Mouse (Mus musculus): Measurements from ENCODE around the gene Ggnbp2. TPM values are rescaled to one million over a fixed set of nuclear protein-coding genes. Genes with fewer than 3 reads are reported as not detected.
"Not testable (repeated sequence)": the region's sequence is repeated elsewhere in the genome, so short reads cannot be mapped to it uniquely, and the experiment has no call there.

The Ggnbp2 gene
- polyA plus RNA-seq, 1 experiment from 2014 or later = 71.0 TPM

DNA sequence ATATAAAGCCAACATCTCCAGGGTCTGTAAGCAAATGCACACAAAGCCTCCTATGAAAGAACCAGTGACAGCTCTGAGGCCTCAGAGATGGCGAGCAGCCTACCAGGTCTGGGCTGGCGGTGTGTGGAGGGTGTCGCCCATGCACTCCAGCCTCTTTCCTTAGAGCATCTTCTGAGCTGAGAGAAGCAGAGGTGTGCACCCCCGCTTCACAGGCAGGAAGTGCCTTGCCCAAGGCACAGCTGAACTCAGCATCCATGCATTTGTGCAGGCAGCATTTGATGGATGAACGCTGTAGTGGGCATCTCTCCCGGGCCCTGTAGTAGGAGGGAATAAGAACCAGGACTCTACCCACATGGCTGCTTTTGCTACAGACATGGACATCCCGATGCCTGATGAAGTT is 21.1 kb upstream of the Ggnbp2 start:
- H3K4me3 ChIP-seq = no peak overlapping the region
- WGBS = 90% methylated on average over 7 of the region's 7 CpGs

DNA sequence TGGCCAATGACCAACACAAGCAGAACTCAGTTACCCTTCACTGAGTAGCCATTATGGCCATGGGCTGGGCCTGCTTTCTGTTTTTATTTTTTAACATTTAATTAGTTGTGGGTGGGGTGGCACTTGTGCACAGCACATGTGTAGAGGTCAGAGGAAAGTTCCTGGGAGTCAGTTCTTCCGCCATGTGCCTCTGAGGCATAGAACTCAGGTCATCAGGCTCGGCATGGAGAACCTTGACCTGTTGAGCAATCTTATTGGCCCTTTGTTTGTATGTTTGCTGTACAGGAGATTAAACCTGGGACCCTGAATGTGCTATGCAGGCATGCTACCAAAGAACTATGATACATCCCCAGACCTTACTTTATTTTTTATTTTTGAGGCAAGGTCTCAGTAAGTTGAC is 18.9 kb upstream of the Ggnbp2 start:
- H3K4me2 ChIP-seq (replicated peaks) = no peak overlapping the region
- WGBS = 89% methylated on average over 2 of the region's 2 CpGs
- H3K36me3 ChIP-seq = peaks cover 83% of the 10 kb centered on the region
- no peaks in the 10 kb centered on the region for H3K4me1 ChIP-seq
- H3K9ac ChIP-seq = no peak overlapping the region
- no peak overlapping the region for H3K4me3 ChIP-seq
- no peak overlapping the region for H3K27ac ChIP-seq
- no peaks in the 10 kb centered on the region for H3K9me3 ChIP-seq
- no peak for ATAC-seq (ENCODE audit: low FRiP score, low read depth)
- no peaks in the 10 kb centered on the region for H3K27me3 ChIP-seq

More for the DNA sequence above, 21.1 kb upstream of the Ggnbp2 start:
- Histone ChIP-seq H3K36me3 (peaks cover 83% of the 10 kb centered on the region), H3K4me1 (no peaks in the 10 kb centered on the region), H3K4me2 (replicated peaks) (no peak overlapping the region), H3K27me3 (no peaks in the 10 kb centered on the region), H3K9ac (no peak overlapping the region), H3K27ac (no peak overlapping the region), H3K9me3 (no peaks in the 10 kb centered on the region)
- ATAC-seq (ENCODE audit: low FRiP score, low read depth) = no peak

DNA sequence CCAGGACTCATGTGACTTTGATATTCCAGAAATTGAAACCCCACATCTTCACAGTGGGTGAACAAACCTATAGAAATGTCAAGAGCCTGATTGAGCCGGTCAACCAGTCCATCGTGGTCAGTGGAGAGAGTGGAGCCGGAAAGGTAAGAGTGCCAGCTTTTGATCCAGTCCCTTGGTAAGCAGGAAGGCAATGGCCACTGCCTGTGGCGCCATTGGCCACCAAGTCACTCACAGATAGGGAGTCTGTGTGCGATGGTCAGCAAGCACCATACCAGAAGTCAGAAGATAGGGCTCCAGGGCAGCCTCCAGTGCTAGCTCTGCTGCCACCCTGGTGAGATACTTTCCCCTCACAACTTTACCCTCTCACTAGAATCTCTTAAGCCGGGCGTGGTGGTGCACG is 17.4 kb upstream of the Ggnbp2 start:
- H3K4me1 ChIP-seq = no peaks in the 10 kb centered on the region

GRCm38 (mm10) chr11:84886767-84887511 is 16.3 kb upstream of the Ggnbp2 start:
- 78% methylated on average over 11 of the region's 11 CpGs for WGBS
- no peak for ATAC-seq (ENCODE audit: low FRiP score, low read depth)
- no peaks in the 10 kb centered on the region for H3K4me1 ChIP-seq
- no peak overlapping the region for H3K4me3 ChIP-seq
- H3K27ac ChIP-seq = no peak overlapping the region
- H3K36me3 ChIP-seq = peaks cover 85% of the 10 kb centered on the region
- H3K27me3 ChIP-seq = no peaks in the 10 kb centered on the region
- H3K9me3 ChIP-seq = no peaks in the 10 kb centered on the region
- no peak overlapping the region for H3K9ac ChIP-seq
- no peak overlapping the region for H3K4me2 ChIP-seq (replicated peaks)

More for the DNA sequence above, 17.4 kb upstream of the Ggnbp2 start:
- Histone ChIP-seq H3K9ac (no peak overlapping the region), H3K36me3 (peaks cover 87% of the 10 kb centered on the region), H3K9me3 (no peaks in the 10 kb centered on the region), H3K27ac (no peak overlapping the region), H3K27me3 (no peaks in the 10 kb centered on the region), H3K4me3 (no peak overlapping the region), H3K4me2 (replicated peaks) (no peak overlapping the region)
- ATAC-seq (ENCODE audit: low FRiP score, low read depth) = no peak
- WGBS = 96% methylated on average over 8 of the region's 8 CpGs

GRCm38 (mm10) chr11:84886236-84886635 is 15.6 kb upstream of the Ggnbp2 start:
- peaks cover 6% of the 10 kb centered on the region for H3K4me1 ChIP-seq
- no peaks in the 10 kb centered on the region for H3K27me3 ChIP-seq
- no peak for ATAC-seq (ENCODE audit: low FRiP score, low read depth)
- H3K9ac ChIP-seq = no peak overlapping the region
- peaks cover 80% of the 10 kb centered on the region for H3K36me3 ChIP-seq
- H3K4me3 ChIP-seq = no peak overlapping the region
- no peaks in the 10 kb centered on the region for H3K9me3 ChIP-seq
- no peak overlapping the region for H3K27ac ChIP-seq
- no peak overlapping the region for H3K4me2 ChIP-seq (replicated peaks)
- 89% methylated on average over 5 of the region's 5 CpGs for WGBS

GRCm38 (mm10) chr11:84885238-84885637 is 14.6 kb upstream of the Ggnbp2 start:
- 79% methylated on average over 4 of the region's 4 CpGs for WGBS

DNA sequence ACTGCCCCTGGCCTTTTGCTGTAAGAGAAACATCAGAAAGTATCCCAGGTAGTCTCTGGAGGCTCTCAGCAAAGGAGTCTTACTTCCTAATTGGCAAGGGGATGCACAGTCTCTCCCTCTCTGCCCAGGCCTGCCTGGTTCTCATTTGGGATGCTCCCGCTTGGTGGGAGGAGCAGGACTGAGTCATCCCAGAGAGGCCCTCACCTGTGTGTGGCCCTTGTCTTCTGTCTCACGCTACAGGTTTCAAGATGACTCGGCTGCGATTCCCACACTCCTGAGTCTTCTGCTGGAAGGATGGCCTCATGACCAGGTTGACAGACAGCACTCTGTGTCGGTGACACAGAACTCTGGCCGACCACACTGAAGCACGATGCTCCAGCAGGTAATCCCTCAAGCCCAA is 11.7 kb upstream of the Ggnbp2 start:
- 93% methylated on average over 7 of the region's 7 CpGs for WGBS
- Histone ChIP-seq H3K27me3 (no peaks in the 10 kb centered on the region), H3K9me3 (no peaks in the 10 kb centered on the region), H3K4me2 (replicated peaks) (no peak overlapping the region), H3K9ac (no peak overlapping the region), H3K27ac (no peak overlapping the region), H3K4me1 (peaks cover 17% of the 10 kb centered on the region), H3K36me3 (peaks cover 55% of the 10 kb centered on the region), H3K4me3 (no peak overlapping the region)
- ATAC-seq (ENCODE audit: low FRiP score, low read depth) = no peak

More at GRCm38 (mm10) chr11:84885238-84885637, 14.6 kb upstream of the Ggnbp2 start:
- ATAC-seq (ENCODE audit: low FRiP score, low read depth) = no peak
- Histone ChIP-seq H3K9ac (no peak overlapping the region), H3K36me3 (peaks cover 77% of the 10 kb centered on the region), H3K4me3 (no peak overlapping the region), H3K27ac (no peak overlapping the region), H3K9me3 (no peaks in the 10 kb centered on the region), H3K4me1 (peaks cover 11% of the 10 kb centered on the region), H3K4me2 (replicated peaks) (no peak overlapping the region), H3K27me3 (no peaks in the 10 kb centered on the region)

DNA sequence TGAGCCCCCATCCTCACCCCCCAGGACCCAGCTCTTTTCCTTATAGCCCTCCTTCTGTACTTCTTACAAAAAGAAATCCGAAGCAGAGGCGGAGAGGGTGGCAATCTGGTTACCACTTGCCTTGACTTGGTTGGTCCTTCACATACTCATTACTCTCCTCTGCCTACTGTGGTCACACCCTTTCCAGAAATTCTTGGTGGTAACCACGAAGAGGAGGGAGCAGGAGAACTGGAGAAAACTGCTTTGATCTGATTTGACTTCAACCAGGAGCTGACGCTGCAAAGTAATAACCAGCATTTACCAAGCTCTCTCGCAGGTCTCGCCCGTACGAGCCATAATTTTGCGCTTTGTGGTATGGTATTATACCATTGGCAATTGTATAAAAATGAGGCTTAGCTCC is 10.4 kb upstream of the Ggnbp2 start:
- H3K9ac ChIP-seq = peak overlapping the region; percentile 81
- peak overlapping the region; percentile 86 for H3K4me2 ChIP-seq (replicated peaks)
- peak overlapping the region; percentile 92 for H3K27ac ChIP-seq
- ATAC-seq (ENCODE audit: low FRiP score, low read depth) = no peak
- H3K36me3 ChIP-seq = peaks cover 42% of the 10 kb centered on the region
- no peaks in the 10 kb centered on the region for H3K9me3 ChIP-seq
- H3K4me3 ChIP-seq = peak overlapping the region; percentile 81
- H3K27me3 ChIP-seq = no peaks in the 10 kb centered on the region
- 42% methylated on average over 9 of the region's 9 CpGs for WGBS
- H3K4me1 ChIP-seq = peaks cover 17% of the 10 kb centered on the region

DNA sequence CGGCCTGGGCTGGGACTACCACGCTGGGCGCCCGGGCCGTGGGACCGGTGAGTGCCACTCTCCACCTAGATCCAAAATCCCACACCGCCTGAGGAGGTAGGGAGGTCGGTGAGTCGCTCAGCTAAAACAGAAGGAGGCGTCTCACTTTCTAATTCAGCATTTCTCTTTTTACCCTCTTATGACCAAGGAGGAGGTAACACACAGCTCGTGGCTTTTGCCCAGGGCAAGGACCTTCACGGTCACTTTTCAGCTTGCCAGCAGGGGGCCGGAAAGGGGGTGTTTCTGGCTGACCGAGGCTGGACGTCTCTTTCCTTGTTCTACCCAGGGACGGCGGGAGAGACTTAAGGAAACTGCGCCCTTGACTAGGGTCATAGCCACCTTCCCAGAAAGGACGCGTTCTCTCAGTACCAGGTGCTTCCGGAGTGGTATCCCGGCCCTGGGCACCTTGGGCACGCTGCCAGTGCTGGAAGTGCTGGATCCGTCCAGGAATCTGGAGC is 9.9 kb upstream of the Ggnbp2 start:
- Histone ChIP-seq H3K9me3 (no peaks in the 10 kb centered on the region), H3K9ac (peak overlapping the region; percentile 81), H3K4me1 (peaks cover 17% of the 10 kb centered on the region), H3K4me2 (replicated peaks) (peak overlapping the region; percentile 86), H3K27me3 (no peaks in the 10 kb centered on the region), H3K4me3 (peak overlapping the region; percentile 81), H3K27ac (peak overlapping the region; percentile 92), H3K36me3 (peaks cover 39% of the 10 kb centered on the region)
- ATAC-seq (ENCODE audit: low FRiP score, low read depth) = no peak
- under 1% methylated on average over 24 of the region's 24 CpGs for WGBS

GRCm38 (mm10) chr11:84879772-84880464 is 9.3 kb upstream of the Ggnbp2 start, which contains the start of the genes Myo19 and Pigw:
Gene Myo19 (plus strand): TSS chr11:84880148.
Gene Pigw (minus strand): TSS chr11:84880285.
- peaks cover 33% of the 10 kb centered on the region for H3K36me3 ChIP-seq
- peak; percentile 95 for ATAC-seq (ENCODE audit: low FRiP score, low read depth)
- no peaks in the 10 kb centered on the region for H3K9me3 ChIP-seq
- H3K4me2 ChIP-seq (replicated peaks) = peak within 1 kb of the TSS; percentile 86
- H3K4me1 ChIP-seq = peaks cover 17% of the 10 kb centered on the region
- H3K27me3 ChIP-seq = no peaks in the 10 kb centered on the region
- H3K27ac ChIP-seq = peak within 1 kb of the TSS; percentile 92
- under 1% methylated on average over 77 of the region's 81 CpGs for WGBS
- H3K4me3 ChIP-seq = peak within 1 kb of the TSS; percentile 81
- H3K9ac ChIP-seq = peak within 1 kb of the TSS; percentile 81

DNA sequence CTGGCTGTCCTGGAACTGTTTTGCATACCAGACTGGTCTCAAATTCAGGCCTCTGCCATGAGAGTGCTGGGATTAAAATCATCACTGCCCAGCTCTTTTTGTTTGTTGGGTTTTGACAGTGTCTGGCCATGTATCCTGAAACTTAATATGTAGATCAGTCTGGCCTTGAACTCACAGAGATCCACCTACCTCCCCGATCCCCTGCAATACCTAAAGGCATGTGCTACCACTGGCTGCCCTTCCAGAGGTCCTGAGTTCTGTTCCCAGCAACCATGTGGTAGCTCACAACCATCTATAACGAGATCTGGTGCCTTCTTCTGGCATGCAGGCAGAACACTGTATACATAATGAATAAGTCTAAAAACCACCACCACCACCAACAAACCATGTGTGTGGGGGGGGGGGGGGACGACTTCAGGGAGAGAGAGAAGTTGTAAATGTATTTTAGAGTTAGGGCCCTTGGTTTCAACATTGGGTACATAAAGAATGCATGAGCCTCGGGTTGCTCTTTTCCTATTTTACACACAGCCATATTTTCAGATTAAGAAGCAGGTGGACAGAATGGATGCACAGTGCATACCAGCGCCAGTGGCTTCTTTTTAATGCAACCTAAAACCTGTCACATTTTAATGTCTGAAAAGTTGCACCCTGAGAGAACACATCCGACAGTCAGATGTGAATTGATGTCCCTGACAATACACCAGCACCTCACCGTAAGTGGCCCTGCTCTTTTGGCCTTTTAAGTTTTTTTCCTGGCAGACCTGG is 8.6 kb upstream of the Ggnbp2 start:
- H3K9me3 ChIP-seq = no peaks in the 10 kb centered on the region
- WGBS = 24% methylated on average over 7 of the region's 7 CpGs
- H3K9ac ChIP-seq = peak overlapping the region; percentile 81
- H3K4me1 ChIP-seq = peaks cover 17% of the 10 kb centered on the region
- ATAC-seq (ENCODE audit: low FRiP score, low read depth) = no peak
- peak overlapping the region; percentile 86 for H3K4me2 ChIP-seq (replicated peaks)
- H3K27me3 ChIP-seq = no peaks in the 10 kb centered on the region
- H3K27ac ChIP-seq = peak overlapping the region; percentile 92; the same call in 1 of the 2 replicates
- peak overlapping the region; percentile 81 for H3K4me3 ChIP-seq
- peaks cover 26% of the 10 kb centered on the region for H3K36me3 ChIP-seq

- not testable (repeated sequence) for H3K4me3 ChIP-seq; H3K36me3 ChIP-seq; ATAC-seq (ENCODE audit: low FRiP score, low read depth); H3K27ac ChIP-seq; H3K4me2 ChIP-seq (replicated peaks); H3K27me3 ChIP-seq; H3K9me3 ChIP-seq; H3K9ac ChIP-seq
- peaks cover 12% of the 10 kb centered on the region for H3K4me1 ChIP-seq
- WGBS = 50% methylated on average over 1 of the region's 1 CpGs
These were observed 5.4 kb upstream of the Ggnbp2 start for GRCm38 (mm10) chr11:84876020-84876419.
